Comparison of ENCODE assay signal across 14 mouse cellular contexts in genomic region chr6:93168526-93168925, GRCm38 (mm10).
A peak's percentile ranks its signal among the peaks of the same experiment; 100 is the strongest.
DNase-seq lines count a peak whose midpoint lies in the region; ATAC-seq and TF ChIP-seq lines count a peak whose summit lies in the region.
"Had no signal": no experiment of that assay in that cellular context is flagged by ENCODE, and none has a peak within 500 bp of the region (broad histone marks: within the 10 kb centered on the region; RNA-seq: fewer than 3 reads in every experiment).

No protein-coding gene starts in this region.

- H3K9me3 ChIP-seq in hindbrain, postnatal 0 days (ENCODE audit: low read length) = no peaks in the 10 kb centered on the region
- H3K9me3 ChIP-seq: liver, embryonic 15.5 days; midbrain, embryonic 10.5 days had no signal

- no peak for ATAC-seq in hindbrain, postnatal 0 days
- ATAC-seq: forebrain, embryonic 16.5 days had no signal

- intact Hi-C loops in gastrocnemius, postnatal 14 days (cut with DNase I; ENCODE audit: low total_unique reads) = no loop called here

- peak; percentile 21 for DNase-seq in heart, postnatal 4 days
- no peak for DNase-seq in heart, adult 9 months (ENCODE audit: low spot score in 2 of 2)
- DNase-seq in right cerebral cortex, adult 18-20 months = peak; percentile 4
- DNase-seq in right cerebral cortex, postnatal 25 days = no peak
- peak; percentile 74 for DNase-seq in gastrocnemius, postnatal 14 days
- DNase-seq in lung, postnatal 36 days = peak; percentile 65
- no peak for DNase-seq in hindbrain, postnatal 0 days (ENCODE audit: low spot score)
- DNase-seq in adrenal gland, adult 8-10 months = no peak
- DNase-seq: cerebellum, adult 8-10 months; heart, adult 11 months; thymus, postnatal 14 days had no signal

- WGBS in hindbrain, postnatal 0 days = 54% methylated on average over 5 of the region's 5 CpGs

- H3K4me2 ChIP-seq in hindbrain, postnatal 0 days (ENCODE audit: low read depth, low read length) = no peak overlapping the region
- H3K4me2 ChIP-seq: liver, embryonic 15.5 days had no signal

- H3K36me3 ChIP-seq in hindbrain, postnatal 0 days (ENCODE audit: insufficient read depth, low read length) = no peaks in the 10 kb centered on the region
- H3K36me3 ChIP-seq: liver, embryonic 15.5 days; midbrain, embryonic 10.5 days had no signal

- H3K4me1 ChIP-seq in hindbrain, postnatal 0 days (ENCODE audit: insufficient read depth, low read length) = no peaks in the 10 kb centered on the region
- H3K4me1 ChIP-seq: liver, embryonic 15.5 days had no signal

- no peak for TF ChIP-seq CTCF in hindbrain, postnatal 0 days (IDR thresholded peaks at IDR 0.05; ENCODE audit: low read depth)

- H3K27ac ChIP-seq in hindbrain, postnatal 0 days = no peak overlapping the region
- H3K27ac ChIP-seq: liver, embryonic 15.5 days; midbrain, embryonic 10.5 days had no signal

- H3K4me3 ChIP-seq in hindbrain, postnatal 0 days (ENCODE audit: low read length) = no peak overlapping the region
- H3K4me3 ChIP-seq: liver, embryonic 15.5 days; midbrain, embryonic 10.5 days had no signal

- no peaks in the 10 kb centered on the region for H3K27me3 ChIP-seq in hindbrain, postnatal 0 days (ENCODE audit: insufficient read depth, low read length)
- H3K27me3 ChIP-seq: liver, embryonic 15.5 days had no signal

- H3K9ac ChIP-seq in hindbrain, postnatal 0 days (replicated peaks; ENCODE audit: low read length) = no peak overlapping the region
- H3K9ac ChIP-seq: liver, embryonic 15.5 days had no signal

Comparison
In these comparisons a context has a peak if more than half of its experiments do, and no peak if none do; other contexts are left out.
1. DNase-seq: peak in heart, postnatal 4 days (single experiment), right cerebral cortex, adult 18-20 months (single experiment), gastrocnemius, postnatal 14 days (single experiment) and lung, postnatal 36 days (single experiment); none in heart, adult 9 months (0 of 2), right cerebral cortex, postnatal 25 days (single experiment), hindbrain, postnatal 0 days (single experiment) and adrenal gland, adult 8-10 months (single experiment).